Mouse (Mus musculus) R1 (cell line): ENCODE measurements around the gene Atf5.

Experiments
- DNase-seq: peaks from one replicate; pipeline ENCODE4 v3.0.0-alpha.2; 2018; ENCODE audit warnings: low read depth, low spot score

The Atf5 gene

DNA sequence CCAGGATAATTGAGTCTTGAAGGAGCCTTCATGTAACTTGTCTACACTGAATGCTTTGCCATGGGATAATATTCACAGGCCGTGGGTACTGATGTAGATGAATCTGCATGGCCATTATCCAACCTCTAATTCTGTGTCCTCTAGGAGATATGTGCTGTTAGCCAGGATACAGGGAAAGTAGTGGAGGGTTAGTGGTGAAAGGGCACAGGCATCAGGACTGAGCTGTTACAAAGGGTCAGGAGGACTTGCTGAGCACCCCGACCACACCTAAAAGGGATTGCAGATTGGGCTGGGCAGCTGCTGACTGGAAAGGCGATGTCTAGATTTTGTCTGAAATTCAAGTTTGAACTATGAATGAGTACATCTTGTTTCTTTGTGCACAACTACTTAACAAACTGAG, 4.1 kb upstream of the Atf5 start:
- DNase-seq, result no peak

DNA sequence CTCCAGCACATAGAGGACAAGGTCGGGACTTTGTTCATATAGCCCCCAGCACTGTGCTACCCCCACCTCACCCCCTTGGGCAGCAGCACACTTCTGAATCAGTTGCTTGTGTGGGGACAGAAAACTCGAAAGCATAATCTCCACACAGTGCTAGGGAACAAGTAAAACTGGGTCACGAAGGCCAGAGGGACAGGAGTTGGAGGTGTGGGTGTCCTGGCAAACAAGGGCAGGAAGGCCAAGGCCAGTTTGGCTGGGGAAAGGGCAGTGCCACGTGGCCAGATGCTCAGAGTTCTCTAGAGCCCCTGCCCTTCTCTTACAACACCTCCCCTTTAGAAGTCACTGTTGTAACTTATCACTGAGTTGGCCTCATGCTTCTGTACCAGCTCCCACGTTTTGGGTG, 3.4 kb upstream of the Atf5 start:
- no peak for DNase-seq

DNA sequence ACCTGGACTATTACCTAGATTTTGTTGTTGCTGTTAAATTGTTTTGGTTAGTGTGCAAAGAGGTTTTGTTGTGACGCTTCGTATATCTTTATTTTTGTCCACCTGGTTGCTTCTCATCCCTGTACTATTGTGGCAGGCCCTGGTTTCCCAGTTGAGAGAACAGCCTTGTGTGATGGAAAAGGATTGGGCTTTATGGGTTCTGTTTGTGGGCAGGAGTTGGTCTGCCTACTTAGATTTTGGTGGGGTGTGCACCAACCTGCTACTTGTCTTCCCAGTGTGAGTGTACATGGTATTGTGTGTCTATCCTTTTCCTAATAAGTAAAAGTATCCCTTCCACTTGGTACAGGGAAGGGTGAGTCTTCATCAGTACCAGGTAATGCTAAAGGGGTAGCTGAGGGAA, 2.9 kb upstream of the Atf5 start:
- no peak for DNase-seq

DNA sequence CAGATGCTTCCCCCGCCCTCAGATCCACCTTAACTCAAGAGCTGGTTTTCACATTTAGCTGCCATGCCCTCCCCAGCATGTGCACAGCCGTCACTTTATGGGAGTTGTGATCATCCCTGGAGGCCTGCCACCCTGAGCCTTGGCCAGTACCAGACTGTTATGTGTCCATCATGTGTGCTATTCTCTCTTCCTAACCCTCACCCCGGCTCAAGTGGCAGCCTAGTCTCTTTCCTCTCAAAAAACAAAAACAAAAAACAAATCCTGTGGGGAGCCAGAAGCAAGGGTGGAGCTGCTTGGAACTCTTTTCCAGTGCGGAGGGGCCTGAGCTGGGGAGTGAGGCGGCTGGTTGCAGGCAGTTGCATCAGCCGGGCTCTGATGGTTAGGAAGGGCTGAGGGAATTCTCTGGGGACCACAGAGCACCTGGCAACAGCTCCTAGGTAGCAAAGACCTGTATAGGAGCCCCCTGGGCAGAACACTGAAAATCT, 2.3 kb upstream of the Atf5 start:
- DNase-seq, result peak; percentile 55

DNA sequence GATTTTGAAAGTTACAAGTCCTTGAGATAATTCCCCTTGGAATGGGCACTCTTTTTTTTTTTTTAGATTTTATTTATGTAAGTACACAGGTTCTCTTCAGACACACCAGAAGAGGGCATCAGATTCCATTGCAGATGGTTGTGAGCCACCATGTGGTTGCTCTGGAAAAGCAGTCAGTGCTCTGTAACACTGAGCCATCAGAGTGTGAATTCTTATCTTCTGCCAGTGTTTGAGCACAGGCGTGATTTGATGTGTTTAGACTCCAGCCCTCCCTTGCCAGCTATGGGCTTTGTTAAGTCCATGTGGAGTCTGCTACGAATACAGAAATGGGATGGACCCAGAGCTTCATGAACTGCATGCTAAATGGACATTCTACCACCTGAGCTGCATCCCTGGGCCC, 1.7 kb upstream of the Atf5 start:
- DNase-seq, result no peak

DNA sequence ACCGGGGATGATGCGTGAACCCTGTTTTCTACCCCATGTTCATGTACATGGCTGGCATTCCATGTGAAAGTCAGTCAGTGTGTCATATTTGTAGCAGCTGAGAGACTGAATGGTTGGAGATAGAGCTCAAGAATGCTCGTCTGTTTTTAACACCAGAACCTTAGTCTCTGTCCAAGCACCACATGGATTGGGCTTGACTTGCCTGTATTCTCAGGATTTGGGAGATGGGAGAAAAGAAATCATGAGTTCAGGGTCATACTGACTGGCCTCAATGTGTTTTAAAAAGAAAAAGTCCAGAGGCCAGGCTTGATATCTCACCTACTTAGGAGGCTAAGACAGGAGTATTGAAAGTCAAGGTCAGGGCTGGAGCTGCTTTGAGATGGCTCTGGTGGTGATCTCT, 983 bp upstream of the Atf5 start:
- DNase-seq, result no peak

DNA sequence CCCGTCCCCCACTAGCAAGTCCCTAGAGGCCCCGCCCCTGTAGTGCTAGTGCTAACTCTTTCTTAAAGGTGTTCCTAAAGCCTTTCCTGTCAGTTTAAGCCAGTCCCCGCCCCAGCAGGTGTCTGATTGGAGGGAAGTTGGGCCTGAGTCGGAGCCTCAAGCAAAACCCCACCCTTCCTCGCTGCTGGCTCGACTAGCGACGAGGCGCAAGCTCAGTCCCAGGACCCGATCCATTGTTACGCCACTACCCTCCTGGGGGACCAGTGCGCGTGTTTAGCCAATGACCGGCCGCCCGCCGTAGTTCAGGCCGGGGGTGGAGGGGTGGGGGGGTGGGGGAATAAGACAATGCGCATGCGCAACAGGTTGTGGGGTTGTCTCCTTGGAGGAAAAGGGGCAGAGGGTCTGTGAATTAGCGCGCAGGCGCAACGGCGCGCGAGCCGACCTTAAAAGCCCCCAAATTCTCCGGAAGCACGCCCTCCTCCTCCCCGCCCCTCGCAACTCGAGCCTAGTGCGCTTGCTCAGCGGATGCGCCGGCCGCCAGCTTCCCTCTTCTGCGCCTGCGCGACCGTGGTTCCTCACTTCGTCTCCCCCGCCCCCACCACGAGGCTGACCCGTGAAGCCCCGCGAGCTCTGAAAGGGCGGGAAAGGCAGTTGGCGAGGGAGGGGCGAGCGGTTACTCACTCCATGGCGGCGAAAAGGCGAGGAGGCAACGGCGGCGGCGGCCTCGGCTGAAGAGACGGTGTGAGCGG, 563 bp downstream of the Atf5 start, which contains the start of the genes Nup62 and Il4i1:
Gene Nup62 (plus strand): TSS at position 368 of the 749 bp plus-strand sequence.
Gene Il4i1 (plus strand): TSS at position 667 of the 749 bp plus-strand sequence.
- peak; percentile 100 for DNase-seq

DNA sequence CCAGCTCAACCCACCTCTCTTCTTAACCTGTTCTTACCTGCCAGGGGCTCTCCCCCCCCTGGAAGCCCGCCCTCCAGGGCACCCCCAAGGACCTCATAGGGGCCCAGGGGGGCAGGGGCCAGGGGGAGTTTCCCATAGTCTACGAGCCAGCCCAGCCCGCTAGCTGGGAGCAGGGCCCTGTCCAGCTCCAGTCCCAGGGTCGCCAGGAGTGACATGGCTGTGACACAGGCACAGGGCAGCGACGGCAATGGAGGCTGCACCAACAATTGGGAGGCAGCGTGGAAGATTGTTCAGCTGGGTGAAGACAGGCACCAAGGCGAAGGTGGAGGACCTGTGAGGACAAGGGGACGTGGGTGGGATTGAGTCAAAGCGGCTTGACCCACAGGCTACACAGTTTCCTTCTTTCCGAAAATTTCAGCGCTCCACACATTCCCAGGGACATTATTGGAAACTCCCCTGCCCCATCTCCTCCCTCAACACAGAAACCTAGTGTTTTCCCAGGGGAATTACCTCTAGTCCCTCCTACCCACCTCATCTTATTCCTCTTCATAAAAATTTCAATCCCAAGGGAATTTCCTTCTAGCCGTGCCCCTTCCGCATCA, 1.4 kb downstream of the Atf5 start:
- DNase-seq, result no peak

DNA sequence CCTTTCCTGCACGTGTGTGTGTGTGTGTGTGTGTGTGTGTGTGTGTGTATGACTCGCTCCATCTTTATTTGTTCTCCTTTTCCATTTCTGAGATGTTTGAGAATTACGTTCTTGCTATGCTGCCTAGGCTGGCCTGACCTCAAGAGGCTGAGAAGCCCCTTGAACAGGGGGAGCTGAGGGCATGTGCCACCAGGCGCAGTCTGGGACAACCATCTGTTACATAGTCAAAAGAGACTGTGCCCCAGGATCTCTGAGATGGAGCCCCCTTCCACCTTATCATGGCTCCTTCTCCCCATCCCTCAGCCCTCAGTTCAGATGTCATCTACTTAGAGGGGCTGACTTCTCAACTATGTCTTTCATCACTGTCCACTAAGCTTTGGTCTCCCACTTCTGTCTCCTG, 2.0 kb downstream of the Atf5 start:
- no peak for DNase-seq

DNA sequence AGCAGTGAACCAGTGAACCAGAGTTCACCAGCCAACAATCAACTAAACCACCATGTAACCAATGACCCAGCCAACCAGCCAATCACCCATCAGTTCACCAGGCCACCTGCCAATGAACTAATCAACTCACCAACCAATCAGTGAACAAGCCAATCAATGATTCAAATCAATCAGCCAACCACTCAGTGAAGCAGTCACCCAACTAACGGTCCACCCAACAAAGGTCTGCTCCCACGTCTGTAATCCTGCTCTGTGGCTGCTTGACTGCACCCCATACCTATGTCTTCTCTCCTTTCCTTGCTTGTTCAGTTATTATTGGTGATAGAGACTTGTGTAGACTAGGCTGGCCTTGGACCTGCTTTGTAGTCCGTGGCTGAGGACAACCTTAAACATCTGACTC, 2.5 kb downstream of the Atf5 start:
- no peak for DNase-seq

DNA sequence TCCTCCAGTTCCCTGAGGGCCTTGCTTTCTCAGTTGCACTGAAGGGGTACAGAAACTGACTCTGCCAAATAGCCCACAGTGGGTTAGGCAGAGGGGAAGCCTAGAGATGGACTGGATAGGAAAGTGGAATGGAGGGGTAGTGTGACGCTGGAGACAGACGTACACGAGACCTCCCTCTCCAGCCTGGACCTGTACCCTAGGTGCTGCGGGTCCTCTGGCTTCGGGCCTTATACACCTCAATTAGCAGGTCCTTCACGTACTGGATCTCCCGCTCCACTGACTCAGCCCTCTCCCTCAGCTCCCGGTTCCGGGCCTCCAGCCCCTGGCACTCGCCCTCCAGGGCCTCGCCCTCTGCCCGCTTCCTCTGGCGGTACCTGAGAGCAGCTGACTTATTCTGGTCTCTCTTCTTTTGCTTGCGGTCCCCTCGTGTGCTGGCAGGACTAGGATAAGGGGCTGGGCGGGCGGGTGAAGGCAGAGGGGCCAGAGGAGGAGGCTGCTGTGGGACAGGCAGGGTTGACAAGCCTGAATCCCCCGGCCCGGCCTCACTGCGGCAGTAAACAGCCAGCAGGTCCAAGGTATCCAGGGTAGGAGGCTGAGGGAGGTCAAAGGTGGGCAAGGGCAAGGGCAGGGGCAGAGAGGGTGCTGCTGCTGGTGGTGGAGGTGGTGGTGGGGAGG, 3.7 kb downstream of the Atf5 start:
- no peak for DNase-seq

DNA sequence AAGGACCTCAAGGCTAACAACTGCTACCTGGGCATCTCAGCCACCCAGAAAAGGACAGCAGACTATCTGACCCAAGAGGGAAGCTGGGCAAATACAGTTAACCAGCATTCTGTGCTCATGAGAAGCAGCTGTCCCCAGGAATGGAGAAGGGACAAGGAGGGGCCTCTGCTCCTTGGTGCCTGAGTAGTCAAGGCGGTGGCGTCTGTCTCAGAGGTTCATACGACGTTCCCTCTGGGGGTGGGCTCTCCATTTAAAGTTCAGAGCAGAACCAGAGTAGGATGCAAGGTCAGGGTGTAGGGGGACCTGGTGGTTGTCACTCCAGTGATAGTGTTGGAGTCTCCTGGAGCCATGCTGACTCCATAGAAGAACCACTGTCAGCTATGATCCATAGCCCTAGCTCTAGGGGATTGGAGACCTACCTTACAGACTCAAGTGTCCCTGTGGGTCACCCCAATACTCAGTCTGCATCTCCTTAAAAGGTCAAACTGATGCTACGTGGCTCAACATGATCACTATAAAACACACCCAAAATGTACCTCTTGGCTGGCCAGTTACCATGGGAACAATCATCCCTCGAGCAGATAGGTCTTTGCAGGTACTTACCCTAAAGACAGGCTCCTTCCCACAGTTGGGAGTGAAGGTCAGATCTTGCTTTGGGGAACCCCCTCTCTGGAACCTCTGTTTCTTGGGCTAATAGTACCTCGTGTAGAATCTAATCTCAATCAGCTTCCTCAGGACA, 5.5 kb downstream of the Atf5 start:
- DNase-seq, result no peak

DNA sequence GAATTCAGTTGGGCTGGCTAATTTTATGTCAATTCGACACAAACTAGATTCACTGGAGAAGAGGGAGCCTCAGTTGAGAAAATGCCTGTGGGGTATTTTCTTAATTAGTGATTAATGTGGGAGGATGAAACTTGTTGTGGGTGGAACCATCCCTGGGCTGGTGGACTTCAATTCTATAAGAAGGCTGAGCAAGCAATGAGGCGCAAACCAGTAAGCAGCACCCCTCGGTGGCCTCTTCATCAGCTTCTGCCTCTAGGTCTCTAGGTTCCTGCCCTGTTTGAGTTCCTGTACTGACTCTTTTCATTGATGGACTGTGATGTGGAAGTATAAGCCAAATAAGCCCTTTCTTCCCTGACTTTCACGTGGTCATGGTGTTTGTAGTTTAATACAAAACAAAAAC, 6.1 kb downstream of the Atf5 start:
- no peak for DNase-seq

DNA sequence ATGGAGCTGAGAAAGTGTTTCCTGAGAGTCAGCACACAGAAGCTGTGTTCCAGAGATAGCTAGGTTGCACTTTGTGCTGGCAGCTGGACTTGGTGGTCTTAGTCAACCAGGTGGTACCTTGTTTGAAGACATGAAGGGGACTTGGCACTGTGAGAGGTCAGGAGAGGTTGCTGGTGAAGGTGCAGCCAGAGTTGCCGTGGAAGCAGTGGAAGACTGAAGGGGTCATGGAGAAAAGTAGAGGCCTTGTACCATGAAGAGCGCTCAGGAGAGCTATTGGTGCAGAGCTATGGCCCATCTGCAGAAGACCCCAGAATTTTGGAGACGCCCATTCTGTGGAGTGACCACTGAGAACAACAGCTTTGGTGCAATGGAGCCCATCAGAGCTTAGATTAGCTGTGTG, 7.0 kb downstream of the Atf5 start:
- DNase-seq, result no peak

DNA sequence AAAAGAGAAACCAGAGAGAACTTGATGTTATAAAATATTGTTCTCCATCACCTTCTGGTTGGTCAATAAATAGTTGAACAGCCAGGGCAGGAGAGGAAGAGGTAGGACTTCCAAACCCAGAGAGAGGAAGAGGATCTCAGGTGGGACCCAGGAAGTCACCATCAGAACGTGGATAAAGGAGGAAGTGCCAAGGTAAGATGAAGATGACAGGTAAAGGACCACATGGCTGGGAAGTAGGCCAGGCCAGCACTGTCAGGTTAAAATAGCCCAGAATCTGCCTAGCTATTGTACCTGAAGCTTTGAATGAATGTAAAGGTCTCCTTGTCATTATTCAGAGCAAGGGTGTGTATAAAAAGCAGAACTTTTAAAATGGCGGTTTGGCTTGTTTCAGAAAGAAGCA, 7.5 kb downstream of the Atf5 start:
- DNase-seq, result no peak

DNA sequence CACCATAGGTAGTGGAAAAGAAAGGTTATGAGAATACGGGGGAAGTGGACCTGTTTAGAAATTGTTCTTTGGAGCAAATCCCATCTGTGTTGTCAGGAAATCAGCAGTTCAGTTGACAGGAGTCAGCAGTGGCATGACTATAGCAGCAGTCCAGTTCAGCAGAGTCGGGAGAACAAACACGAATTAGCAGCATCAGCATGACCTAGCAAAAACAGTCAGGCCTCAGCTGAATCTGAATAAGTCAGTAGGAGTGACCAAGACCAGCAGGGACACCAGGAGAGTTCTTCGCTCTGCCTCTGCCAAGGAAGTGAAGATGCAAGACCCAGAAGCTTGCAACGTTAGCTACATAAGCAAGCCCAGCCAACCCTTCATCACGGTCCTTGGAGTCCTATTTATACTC, 23.7 kb downstream of the Atf5 start:
- DNase-seq, result no peak

DNA sequence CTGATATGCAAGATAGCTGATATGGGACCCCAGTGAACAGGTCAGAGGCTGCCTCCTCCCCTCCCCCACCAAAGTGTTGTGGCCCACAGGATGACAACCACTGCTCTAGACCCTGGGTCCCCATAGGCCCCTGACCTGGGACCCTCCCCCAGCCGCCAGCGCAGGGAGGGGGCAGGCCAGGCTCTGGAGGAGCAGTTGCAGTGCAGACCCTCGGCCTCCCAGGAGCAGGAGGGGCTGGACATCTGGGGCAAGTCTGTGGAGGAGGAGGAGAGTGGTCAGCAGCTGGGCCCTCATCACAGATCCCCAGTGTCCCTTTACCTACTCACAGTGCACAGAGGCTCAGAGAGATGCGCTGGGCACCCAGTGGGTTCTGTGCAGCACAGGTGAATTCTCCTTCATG, 26.4 kb downstream of the Atf5 start:
- no peak for DNase-seq

DNA sequence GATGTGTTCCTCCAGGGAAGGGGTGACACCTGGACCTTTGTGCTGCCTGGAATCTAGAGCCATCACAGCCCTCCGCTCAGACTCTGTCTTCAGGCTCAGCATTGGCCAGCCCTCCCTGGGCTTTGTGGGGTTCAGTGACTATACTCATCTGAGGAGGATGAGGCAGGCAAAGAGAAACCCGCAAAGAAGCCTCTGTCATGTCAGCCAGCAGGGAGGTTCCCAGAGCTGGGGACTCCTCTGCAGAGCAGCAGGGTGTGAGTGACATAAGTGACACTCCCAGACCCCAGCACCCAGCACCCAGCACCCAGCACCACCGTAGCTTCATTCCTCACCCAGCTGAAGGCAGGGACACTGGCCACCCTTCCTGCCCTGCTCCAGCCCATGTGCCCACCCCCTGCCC, 26.9 kb downstream of the Atf5 start:
- no peak for DNase-seq

DNA sequence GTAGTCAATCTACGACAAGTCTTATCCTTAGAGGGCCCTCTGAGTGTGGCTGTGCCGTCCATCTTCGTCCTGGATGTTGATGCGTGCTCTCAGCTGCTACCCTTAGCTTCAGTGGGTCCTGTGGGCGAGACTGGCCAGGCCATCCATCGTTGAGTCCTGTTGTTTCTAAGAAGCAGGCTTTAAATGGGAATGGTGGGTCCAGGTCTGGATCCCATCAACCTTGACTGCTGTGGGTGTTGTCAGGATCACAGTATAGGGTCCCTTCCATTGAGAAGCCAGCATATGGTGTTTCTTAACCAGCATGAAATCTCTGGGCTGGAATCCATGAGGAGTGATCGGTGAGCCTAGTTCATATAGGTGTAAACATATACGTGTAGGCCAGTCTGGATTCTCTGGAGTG, 36.4 kb downstream of the Atf5 start:
- no peak for DNase-seq

DNA sequence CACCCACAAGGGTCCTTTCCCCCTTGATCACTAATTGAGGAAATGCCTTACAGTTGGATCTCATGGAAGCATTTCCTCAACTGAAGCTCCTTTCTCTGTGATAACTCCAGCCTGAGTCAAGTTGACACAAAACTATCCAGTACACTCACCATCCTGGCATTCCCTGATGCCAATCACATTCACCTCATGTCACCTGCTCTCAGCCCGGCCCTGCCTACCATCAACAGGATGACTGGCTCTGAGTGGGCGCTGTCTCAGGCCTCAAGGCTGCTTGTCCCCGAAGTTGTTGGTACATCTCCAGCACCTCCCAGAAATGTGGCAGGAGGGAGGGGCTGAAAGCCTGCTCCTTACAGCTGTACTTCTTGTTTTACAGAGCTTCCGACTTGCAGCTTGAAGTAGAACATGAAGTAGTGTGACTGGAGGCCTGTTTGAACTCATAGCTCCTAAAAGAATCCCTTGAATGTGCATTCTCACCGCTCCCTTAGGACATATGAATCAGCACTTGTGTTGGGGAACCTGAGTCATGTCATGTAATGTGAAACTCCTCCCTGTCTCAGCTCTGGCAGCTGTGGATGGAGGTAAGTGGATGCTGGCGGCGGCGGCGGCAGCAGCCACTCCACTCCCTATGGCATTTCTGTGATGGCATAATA, 39.5 kb downstream of the Atf5 start:
- no peak for DNase-seq

DNA sequence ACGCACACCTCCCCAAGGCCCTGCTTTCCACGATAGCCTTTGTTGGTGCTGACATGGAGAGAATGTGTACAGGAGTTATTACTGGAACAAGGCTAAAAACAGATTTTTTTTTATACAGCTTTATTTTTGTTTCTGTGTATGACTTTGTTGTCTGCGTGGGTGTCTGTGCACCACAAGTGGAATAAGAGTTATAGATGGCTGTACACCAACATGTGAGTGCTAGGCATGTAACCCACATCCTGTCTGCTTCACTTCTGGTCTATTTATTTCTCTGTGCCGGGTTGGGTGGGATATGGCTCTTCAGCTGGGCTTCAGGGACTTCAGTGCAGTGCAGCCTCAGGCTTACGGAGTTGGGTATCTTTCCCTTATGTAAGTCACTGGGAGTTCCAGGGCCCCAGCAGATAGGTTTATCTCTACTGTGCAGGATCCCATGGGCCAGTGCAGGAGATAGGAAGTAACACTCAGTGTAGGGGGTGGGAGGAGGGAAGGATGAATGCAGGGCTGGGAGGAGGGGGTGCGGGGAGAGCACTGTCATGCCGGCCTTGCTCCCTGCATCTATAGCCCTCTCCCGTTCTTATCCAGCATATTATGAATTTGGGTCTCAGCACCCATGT, 43.8 kb downstream of the Atf5 start:
- DNase-seq, result no peak
